Mouse (Mus musculus) olfactory bulb, adult 2 months (tissue): Measurements from ENCODE around the gene Ndfip2. TPM values are rescaled to one million over a fixed set of nuclear protein-coding genes. Genes with fewer than 3 reads are reported as not detected.

Experiments
- H3K27ac ChIP-seq: fragments of 200-500 bp; 2 replicates; pipeline ENCODE4 v1.5.1; 2012; ENCODE audit warnings: low read depth, low read length; ENCODE audit not compliant: insufficient read depth
- H3K4me1 ChIP-seq: fragments of 200-500 bp; 2 replicates; pipeline ENCODE4 v1.6.1; 2012; ENCODE audit warnings: low read length; ENCODE audit not compliant: control insufficient read depth, insufficient read depth
- H3K4me3 ChIP-seq: fragments of 200-500 bp; 2 replicates; pipeline ENCODE4 v1.5.1; 2012; ENCODE audit warnings: mild to moderate bottlenecking, low read depth, low read length, moderate library complexity; ENCODE audit not compliant: insufficient read depth
- CTCF ChIP-seq: fragments of 200-500 bp; IDR thresholded peaks from 2 replicates; pipeline ENCODE4 v1.5.1; 2012; ENCODE audit warnings: low read depth, mild to moderate bottlenecking, low read length, moderate library complexity; ENCODE audit not compliant: insufficient read depth
- POLR2A ChIP-seq: fragments of 200-500 bp; IDR thresholded peaks from 2 replicates; pipeline ENCODE4 v1.6.1; 2012; ENCODE audit warnings: mild to moderate bottlenecking, low read depth, low read length, moderate library complexity; ENCODE audit not compliant: insufficient read depth
- WGBS: fragments of 180-500 bp; shearing (Covaris S2); methylation state at CpG from one replicate; pipeline ENCODE4 v1.1.7; 2018; 5-methylcytosine and 5-hydroxymethylcytosine counted together
- polyA plus RNA-seq: library from polyadenylated mRNA; stranded (reverse); fragments of >200 nt; gene quantifications from 2 replicates; pipeline ENCODE4 v1.2.4, GENCODE M21; 2012; ENCODE audit warnings: low replicate concordance; ENCODE audit not compliant: missing spikeins, insufficient read depth, insufficient read length

Ndfip2 gene
- polyA plus RNA-seq, 1 experiment = not detected

DNA sequence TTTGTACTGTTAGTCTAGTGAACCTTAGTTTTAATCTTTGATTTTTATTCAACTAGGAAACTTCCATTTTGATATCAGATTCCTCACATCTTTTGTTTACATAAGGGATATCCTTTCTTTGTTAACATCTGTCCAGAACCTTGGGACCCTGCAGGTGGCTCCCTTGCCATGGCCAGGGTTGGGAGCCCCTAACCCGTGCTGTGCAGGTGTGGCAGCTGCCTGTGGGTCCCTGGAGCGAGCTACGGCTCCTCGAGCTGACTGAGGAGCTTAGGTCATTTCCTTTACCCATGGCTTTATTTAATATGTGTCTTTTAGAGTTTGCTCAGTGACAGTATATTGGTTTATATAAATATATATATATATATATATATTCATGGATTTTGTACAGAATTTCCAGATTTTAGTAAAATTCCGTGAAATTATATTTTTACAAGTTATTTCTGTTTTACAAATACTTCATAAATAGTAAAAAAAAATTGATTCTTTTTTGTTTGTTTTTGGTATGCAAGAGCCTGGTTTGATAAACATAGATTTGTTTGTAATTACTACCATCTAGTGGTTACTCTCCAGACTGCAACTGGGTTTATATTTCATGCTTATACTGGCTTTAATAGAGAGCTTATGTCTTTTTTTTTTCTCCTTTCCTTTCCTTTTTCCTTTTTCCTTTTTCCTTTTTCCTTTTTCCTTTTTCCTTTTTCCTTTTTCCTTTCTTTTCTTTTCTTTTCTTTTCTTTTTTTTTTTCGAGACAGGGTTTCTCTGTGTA lies 37.6 kb downstream of the Ndfip2 start:
- H3K4me1 ChIP-seq = no peaks in the 10 kb centered on the region
- no peak overlapping the region for H3K4me3 ChIP-seq
- no peak overlapping the region for H3K27ac ChIP-seq
- WGBS = 56% methylated on average over 6 of the region's 6 CpGs
- TF ChIP-seq CTCF (no peak), POLR2A (no peak)

DNA sequence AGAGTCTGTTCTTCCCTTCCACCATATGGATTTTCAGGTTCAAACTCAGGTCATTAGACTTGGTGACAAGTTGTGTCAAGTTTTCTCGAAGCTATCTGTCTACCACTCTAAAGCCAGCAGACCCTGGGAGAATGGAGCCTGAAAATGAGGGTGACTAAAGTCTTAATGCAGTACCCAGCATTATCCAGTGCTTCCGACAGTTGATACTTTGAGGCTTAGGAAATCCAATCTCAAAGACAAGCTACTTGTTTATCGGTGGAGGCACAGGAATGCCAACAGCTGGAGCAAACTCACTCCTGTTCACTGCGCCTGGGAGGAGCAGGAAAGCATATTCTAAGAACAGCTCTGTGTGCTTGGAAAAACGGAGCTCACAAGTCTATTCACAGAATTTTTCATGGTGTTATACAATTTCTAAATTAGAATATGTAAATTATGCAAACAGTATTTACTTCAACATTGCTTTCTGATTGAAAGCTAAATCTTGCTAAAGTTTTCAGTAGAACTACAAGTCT lies 41.4 kb downstream of the Ndfip2 start:
- no peak overlapping the region for H3K4me3 ChIP-seq
- 83% methylated on average over 5 of the region's 5 CpGs for WGBS
- no peak overlapping the region for H3K27ac ChIP-seq
- no peaks in the 10 kb centered on the region for H3K4me1 ChIP-seq
- TF ChIP-seq CTCF = no peak
- no peak for TF ChIP-seq POLR2A

DNA sequence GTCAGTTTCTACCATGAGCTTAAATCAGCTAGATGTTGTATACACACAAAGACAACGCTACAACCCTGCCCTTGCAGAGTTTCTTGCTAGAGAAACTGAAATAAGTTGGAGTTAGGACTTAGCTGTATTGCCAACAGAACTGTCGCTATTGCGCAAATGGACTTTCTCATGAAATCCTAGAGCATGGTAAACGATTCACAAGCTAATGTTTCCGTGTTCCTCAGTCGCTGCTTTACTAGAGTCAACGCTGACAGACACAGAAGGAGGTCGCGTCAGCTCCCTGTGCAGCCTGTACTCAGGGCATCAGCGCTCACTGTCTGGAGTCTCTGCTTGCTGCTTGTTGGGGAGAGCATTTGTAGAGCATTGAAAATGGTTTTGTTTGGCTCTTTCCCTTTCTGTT lies 42.2 kb downstream of the Ndfip2 start:
- TF ChIP-seq CTCF (no peak), POLR2A (no peak)
- no peak overlapping the region for H3K4me3 ChIP-seq
- WGBS = 87% methylated on average over 10 of the region's 10 CpGs
- no peak overlapping the region for H3K27ac ChIP-seq
- no peaks in the 10 kb centered on the region for H3K4me1 ChIP-seq

DNA sequence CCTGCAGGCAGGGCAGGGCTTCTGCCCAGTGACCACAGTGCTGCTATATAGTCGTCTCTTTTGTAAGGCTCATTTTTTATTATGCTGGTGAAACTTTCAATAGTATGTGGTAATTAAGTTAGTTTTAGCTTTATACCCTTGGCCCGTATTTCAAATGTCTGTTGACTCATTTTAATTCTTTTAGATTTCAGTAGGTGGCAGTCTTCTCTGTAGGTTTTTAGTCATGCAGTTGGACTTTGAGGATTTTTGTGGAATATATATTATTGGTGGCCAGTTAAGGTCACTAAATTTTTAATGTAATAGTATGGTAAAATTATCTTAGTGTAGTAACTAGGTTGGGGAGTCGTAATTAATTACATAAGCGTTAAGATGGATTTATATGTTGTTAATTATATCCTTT lies 44.3 kb downstream of the Ndfip2 start:
- H3K27ac ChIP-seq = no peak overlapping the region
- 65% methylated on average over 4 of the region's 4 CpGs for WGBS
- TF ChIP-seq CTCF (no peak), POLR2A (no peak)
- H3K4me1 ChIP-seq = no peaks in the 10 kb centered on the region
- no peak overlapping the region for H3K4me3 ChIP-seq

DNA sequence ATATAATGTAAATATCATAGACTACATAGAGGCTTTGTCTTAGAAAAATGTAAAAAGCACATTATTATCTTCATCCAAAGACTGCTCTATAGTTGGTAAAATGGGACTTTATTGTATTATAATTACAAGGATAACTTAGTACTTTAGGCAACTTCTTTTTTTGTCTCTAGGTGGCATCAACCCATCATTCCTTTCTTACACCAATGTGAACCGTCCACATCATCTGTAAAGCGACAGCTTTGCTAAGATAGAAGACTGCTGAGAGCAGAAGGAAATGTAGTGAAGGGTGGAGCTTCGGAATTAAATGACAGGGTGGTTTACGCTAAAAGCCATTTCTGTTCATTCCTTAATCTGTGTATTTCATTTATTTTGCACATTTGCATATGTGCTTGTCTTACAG lies 49.3 kb downstream of the Ndfip2 start:
- Histone ChIP-seq H3K4me3 (no peak overlapping the region), H3K27ac (no peak overlapping the region), H3K4me1 (no peaks in the 10 kb centered on the region)
- WGBS = 87% methylated on average over 4 of the region's 4 CpGs
- TF ChIP-seq POLR2A (no peak), CTCF (no peak)

DNA sequence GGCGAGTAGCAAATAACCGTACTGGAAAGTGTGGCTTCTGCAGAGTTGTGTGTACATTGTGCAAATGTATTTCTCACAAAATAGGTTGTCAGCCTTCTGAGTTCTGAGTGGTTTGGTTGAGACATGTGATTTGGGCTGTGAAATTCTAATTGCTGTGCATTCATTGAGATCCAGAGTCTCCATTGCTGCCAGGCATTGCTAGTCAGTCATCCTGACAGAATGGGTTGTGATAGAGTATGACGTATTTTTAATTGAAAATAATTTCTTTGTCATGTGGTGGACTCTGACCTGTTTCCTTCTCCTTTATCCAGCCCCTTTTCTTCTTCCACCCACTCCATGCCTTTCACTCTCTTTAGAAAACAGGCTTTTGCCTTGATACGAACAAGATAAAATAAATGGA lies 54.0 kb downstream of the Ndfip2 start:
- WGBS = 80% methylated on average over 4 of the region's 4 CpGs
- TF ChIP-seq POLR2A (no peak), CTCF (no peak)
- Histone ChIP-seq H3K4me3 (no peak overlapping the region), H3K4me1 (no peaks in the 10 kb centered on the region), H3K27ac (no peak overlapping the region)

DNA sequence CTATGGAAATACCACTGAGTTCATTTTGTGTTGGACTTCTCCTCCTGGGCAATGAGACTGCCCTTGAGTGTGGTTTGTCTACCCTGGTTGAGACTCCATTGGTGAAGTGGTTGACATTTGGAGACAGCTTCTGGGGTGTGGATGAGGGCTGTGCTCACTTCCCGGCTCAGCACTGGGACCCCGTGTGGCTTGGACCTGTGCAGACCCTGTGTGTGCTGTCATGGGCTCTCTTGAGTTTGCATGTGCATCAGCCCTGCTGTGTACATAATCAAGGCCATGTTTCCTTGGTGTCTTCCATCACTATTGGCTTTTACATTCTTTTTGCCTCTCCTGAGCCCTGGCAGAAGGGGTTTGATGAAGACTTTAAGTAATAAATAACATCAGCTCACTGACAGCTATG lies 54.6 kb downstream of the Ndfip2 start:
- no peak overlapping the region for H3K4me3 ChIP-seq
- H3K4me1 ChIP-seq = no peaks in the 10 kb centered on the region
- H3K27ac ChIP-seq = no peak overlapping the region
- WGBS = 93% methylated on average over 2 of the region's 2 CpGs
- TF ChIP-seq CTCF (no peak), POLR2A (no peak)

DNA sequence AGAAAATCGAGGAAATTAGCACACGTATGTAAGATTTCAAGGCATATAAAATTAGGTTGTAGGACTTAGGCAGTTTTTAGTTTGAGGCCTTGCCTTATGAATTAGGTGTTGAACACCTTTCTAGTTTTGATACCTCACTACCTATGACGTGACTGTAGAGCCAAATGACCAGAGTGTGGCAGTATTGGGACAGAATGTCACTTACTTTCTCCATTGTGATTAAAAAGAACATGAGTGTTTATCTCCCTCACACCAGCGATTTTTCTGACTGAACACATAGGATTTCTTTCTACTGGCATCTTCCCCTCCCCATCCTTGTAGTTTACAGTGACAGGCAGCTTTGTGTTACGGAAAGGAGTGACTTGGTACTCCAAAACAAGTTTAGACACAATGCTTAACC lies 55.5 kb downstream of the Ndfip2 start:
- Histone ChIP-seq H3K27ac (no peak overlapping the region), H3K4me1 (no peaks in the 10 kb centered on the region), H3K4me3 (no peak overlapping the region)
- 55% methylated on average over 5 of the region's 5 CpGs for WGBS
- no peak for TF ChIP-seq POLR2A
- no peak for TF ChIP-seq CTCF

DNA sequence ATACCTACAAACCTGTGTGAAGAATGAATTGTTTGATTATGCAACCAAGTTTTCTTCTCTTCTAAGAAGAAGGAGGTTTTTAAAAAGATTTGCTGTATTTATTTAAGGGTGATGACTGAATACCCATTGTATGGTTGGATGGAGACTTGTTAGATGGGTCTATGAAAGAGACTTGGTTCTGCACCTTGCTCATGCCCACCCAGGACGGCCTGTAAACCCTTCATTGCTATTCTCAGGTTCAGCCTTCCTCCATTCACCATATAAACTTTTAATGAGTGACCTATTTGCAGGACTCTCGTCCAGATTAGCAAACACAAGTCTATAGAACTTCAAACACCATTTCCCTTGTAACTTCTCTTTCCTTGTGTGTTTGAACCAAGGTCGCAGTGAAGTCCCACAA lies 63.3 kb downstream of the Ndfip2 start:
- TF ChIP-seq CTCF (no peak), POLR2A (no peak)
- no peak overlapping the region for H3K27ac ChIP-seq
- no peak overlapping the region for H3K4me3 ChIP-seq
- H3K4me1 ChIP-seq = no peaks in the 10 kb centered on the region
- 91% methylated on average over 3 of the region's 3 CpGs for WGBS
